Mouse (Mus musculus): Measurements from ENCODE around the gene Kcnv2.

Gene Kcnv2

DNA sequence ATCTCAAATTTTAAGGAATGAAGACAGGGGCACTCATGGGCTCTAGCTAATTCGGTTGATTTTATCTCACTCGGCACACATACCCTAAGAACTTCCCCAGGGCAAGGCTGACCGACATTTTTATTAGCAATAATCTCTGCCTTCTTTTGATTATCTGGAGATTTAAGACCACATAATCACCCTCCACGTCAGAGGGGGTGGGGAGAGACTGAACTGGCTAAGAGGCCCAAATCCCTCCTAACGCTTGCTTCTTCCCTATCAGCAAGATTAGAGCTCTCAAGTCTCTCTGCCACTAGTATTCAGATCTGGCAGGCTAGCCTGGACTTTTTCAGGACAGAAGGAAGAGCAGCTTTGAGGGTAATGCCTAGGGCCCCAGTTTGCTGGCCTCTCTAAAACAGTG is at the start of gene Kcnv2:
Kcnv2 (plus strand) TSS at position 308 of the 400 bp plus-strand sequence.
- no peak for DNase-seq

DNA sequence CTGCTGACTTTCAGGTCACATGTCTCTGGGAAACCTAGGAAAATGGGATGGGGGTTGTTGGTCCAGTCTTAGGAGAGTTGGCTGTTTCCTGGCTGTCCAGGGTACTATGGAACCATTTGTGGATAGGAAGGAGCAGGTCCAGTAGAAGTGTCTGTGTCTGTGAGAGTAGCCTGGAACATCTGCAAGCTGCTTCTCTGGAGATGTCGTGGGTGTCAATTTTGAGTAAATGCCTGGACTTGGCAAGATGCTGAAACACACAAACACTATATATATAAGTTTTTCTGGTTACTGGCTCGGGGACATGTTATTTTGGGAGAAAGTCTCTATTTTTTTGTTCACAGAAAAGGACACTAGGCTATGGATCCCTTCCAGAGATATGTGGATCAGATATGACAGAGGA is 49.0 kb upstream of the Kcnv2 start:
- no peak for DNase-seq

DNA sequence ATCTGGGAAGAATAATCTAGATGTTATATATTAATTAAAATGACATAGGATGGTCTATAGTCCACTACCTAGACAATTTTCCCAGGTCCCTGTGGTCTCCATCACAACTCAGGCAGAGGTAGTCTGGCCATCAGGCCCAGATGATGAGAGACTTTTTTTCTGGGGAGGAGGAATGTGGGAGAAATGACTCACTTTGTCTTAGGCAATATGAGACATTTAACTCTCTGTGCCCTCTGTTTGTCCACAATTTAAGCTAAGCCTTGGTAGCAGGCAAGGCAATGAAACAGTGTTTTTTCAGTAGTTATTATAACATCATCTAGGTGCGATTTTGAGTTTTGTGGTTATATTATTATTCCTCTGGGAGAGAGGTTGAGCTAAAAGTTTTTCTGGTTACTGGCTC is 48.0 kb upstream of the Kcnv2 start:
- DNase-seq, result no peak

DNA sequence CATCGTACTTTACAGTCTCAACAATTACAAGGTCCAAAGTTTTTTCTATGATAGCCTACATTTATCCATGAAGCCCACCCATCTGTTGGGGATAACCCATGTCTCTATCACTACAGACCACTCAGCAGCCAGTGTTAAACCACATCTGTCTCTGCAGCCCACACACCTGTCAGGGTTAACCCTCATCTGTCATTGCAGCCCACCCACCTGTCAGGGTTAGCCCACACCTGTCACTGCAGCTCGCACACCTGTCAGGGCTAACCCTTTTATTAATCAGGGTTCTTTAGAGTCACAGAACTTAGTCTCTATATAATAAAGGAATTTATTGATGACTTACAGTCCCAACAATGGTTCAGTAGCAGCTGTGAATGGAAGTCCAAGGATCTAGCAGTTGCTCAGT is 43.2 kb upstream of the Kcnv2 start:
- DNase-seq, result no peak

DNA sequence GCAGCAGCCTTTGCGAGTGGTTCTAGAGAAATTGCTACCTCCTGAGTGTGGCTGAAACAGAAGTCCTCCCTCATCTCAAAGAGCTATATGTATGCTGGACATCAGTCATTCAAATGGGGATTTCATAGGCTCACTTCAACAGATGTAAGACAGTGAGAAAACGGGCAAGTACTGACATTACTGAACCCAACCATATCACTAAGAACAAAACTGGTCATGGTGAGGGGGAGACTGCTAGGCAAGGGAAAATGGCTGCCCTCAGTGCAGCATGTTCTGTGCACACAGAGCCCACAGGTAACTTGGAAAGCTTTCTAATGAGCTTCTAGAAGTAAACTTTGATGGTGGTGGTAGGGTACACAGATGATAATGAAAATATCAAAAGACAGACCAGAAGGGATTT is 12.3 kb upstream of the Kcnv2 start:
- no peak for DNase-seq

- no peak for DNase-seq
Measured at GRCm38 (mm10) chr19:27311311-27311710, 11.1 kb upstream of the Kcnv2 start.

DNA sequence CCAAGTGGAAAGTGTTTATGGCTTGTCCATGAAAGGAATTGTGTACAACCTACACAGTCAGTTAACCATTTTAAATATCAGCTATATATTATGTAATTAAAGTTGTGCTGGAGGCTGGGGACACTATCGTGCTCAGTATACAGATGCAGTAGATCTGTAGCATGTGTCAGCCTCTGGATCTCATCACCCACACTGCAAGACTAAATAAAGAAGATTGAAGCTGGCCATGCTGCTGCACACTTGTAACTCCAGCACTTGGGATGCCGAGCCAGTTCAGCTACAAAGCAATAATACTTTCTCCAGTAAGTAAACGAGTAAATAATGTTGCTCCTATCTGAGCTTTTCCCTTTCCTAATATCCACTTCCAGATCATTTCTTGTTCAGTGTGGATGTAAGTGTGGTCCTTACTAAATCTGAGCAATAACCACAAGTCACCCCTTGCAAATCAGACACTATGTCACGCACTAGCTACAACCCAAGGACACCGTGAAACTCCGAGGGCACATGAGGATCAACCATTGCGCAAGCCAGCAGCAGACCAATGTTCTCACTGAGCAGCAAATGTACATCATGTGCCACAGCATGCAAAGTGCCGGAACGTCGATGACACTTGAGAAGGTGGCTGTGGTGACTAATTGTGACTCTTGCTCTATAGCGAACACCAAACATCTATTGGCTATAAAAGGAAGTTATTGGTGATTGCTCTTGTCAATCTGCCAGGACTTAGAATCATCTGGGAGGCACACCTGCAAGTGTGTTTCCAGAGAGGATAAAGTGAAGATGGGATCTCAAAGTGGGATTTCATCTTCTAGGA is 9.9 kb upstream of the Kcnv2 start:
- DNase-seq, result no peak

DNA sequence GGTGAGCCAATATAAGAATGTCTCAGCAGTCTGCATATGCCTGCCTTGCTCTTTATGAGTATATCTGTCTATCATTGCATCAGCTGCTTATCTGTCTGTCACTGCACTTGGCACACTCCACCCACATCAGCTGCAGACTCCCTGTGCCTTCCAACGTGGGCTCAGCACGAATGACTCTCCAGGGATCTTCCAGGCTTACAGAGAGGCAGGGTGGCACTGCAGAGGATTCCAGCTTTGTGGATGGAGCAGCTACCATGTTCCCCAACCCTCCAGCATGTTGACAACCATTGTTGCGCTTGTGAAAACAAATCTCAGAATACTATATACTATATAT is 9.3 kb upstream of the Kcnv2 start:
- no peak for DNase-seq

DNA sequence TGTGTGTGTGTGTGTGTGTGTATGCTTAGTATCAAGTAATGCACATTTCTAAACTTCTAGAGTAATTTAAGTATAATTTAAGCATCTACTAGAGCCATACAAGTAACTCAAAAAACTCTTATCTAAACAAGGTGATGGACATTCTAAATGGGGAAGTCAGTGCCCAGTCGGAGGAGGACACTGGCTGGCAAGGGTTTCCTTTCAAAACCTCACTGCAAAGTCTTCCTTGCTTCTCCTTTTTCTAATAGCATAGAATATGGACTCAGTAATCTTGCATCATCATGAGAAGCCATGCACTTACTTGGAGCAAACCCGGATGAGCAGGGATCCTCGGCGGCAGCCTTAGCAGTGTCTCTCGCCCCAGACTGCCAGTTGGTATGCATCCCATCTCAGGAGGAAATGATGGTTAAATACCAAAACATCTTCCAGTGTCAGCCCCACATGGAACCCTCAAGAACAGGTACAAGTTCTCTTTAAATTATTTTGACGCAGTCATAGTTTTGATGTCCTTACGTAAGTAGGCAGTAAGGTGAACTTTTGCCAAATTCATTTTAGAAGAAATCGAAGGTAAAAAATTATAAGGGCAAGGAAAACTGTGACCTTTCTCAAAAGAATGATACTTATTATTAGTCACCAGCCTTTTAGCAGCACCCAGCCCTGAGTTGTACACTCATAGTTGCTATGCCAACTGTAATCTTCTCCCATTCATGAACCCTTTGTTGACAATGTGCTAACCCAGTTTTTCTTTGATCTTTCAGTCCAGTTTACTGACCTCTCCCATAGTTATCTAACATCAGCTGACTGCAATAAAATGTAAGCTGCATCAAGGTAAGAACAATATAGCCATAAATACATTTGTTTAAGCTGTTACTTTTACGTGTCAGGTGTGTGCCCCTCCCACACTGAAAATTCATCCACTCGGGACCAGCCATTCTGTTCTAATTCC is 5.8 kb upstream of the Kcnv2 start:
- no peak for DNase-seq

DNA sequence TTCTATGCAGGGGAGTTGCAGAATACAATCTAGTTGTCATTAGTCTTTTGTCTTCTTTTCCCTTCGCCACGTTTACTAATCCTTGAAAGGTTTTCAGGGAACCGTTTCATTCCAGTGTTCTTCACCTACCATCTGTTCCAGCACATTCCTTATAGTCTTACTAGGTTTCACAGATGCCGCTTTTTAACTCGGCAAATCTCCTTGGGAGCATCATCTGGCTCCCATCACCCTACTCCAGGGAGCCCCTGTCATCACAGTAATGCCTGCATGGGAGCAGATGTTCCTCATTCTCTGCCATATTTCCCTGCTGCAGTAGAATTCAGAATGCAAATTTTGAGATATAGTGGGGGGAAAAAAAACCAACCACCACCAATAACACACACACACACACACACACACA is 5.1 kb upstream of the Kcnv2 start:
- no peak for DNase-seq

GRCm38 (mm10) chr19:27322911-27323627 is 681 bp downstream of the Kcnv2 start:
- DNase-seq, result no peak

DNA sequence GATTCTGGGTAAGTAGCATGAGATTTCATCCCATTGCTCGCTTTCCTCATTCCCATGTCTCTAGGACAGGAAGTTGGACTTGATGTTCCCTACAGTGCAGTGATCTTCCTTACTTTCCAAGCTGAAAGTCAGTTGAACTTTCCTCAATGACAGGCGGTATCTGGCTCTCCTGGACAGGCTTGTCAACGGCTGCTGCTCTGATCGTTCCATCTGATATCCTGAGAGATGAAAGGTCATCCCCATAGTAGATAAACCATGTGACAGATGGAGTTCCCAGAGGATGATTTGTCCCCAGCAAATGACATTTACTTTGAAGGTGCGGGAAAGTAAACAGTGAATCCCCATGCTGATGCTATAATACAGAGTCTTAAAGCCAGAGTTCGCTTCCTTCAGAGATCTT is 3.2 kb downstream of the Kcnv2 start:
- DNase-seq, result no peak

GRCm38 (mm10) chr19:27327569-27327968 is 5.2 kb downstream of the Kcnv2 start:
- DNase-seq, result no peak

- no peak for DNase-seq
Measured at GRCm38 (mm10) chr19:27328166-27328565, 5.8 kb downstream of the Kcnv2 start.

- DNase-seq, result no peak
Measured at GRCm38 (mm10) chr19:27328644-27329043, 6.3 kb downstream of the Kcnv2 start.

DNA sequence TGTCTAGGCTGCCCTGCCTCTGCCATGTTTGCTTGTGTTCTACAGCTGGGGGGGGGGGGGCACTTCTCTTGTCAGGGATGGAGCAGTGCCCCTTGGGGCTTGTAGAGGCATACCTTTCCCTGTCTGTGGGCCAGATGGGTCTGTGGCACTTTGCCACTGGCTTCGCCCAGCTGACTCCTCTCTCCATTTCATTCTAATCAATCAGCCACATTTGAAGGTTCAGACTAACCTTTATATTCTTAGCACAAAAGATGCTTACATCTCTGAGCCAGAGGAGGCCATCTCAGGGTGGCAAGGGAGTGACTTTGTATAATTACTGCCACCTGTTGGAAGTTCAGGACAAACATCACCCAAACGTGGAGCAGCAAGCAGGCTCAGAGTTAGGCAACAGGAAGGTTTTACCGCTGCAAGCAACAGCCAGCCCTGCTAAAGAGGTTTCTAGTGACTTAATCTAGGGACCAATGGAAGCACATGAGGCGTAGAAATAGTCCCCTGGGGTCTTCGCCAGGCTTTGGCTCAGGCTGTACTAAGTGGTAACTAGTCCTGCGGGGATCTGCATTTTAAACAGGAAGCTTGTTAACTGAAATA is 9.9 kb downstream of the Kcnv2 start:
- no peak for DNase-seq

DNA sequence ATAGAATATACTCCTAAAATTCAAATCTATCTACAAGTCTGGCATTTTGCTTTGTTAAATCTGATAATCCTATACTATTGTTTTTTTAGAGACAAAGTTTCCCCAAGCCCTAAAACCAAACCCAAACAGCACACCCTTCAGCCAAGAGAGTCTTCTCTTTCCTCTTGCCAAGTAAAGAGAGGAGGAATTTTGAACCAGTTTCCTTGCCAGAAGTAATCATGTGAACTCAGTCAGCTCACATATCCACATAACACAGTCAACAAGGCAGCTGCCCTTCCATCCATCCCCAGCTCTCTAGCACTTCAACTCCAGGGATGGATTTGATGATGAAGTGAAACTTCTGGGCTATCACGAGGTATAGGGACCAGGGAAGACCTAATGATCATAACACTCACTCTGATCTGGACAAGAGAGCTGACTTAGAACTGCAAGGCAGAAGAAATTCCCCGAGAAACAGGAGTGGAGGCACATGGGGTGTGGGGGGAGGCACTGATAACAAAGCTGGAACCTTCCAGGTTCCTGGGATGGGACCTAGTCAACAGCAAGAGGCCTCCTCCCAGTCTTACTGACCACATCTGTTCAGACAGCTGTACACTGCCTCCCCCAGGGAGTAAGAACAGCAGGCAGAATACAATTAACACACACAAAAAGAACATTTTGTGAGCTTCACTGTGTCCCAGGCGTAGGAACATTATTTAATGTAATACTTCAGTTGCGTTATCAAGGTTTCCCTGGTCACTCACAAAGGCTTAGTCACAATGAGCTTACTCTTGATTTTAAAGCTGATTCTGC is 13.9 kb downstream of the Kcnv2 start:
- no peak for DNase-seq

DNA sequence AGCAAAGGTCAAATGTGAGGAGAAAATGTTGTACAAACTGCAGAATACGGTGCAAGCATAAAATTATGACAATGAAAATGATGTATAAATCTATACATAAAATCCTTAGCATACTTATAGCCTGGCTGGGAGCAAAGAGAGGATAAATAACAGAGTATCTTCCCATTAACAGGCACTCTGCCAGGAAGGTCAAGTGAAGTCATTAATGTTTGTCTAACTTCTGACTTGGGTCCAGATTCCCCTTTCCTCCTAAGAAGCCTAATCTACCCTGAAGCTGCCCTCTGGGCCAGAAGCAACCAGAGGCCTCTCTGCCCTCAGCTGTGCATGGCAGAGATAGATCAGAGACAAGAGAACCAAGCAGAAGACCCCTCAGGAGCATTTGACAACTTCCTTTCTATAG is 24.1 kb downstream of the Kcnv2 start:
- DNase-seq, result no peak

DNA sequence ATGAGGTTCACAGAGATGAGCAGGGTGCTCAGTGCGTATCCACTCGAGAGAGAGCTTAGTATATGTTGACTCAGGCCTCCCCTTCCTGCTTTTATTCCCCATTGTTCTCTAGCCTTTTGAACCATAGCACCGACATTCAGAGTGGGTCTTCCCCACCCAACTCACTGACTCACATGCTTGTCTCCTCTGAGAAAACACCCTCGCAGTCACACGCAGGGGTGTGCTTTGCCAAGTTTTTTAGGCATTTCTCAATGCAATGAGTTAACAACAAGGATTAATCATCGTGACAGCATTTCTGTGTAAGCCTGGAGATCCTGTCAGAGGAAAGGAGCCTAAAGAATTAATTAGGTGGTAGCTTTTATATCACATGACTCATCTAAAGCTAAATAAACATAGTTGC is 29.3 kb downstream of the Kcnv2 start:
- no peak for DNase-seq

DNA sequence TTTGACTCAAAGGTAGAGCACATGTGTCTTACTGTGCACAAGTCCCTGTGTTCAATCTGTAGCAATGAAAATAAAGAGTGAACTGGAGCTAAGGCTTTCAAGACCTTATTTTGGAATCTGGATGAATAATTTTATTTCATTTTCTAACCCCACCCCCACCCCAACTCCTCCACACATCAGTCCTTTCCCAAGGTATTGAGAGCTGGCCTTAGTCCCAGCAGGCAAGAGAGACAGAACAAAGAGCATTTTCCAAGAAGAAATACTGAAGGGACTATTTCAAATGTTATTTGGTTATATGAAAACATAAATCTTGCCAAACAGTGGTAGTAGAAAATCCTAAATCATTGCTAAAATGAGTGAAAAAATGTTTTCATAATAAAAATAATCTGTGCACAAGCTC is 38.0 kb downstream of the Kcnv2 start:
- no peak for DNase-seq

- DNase-seq, result no peak
Measured at GRCm38 (mm10) chr19:27363891-27364290, 41.5 kb downstream of the Kcnv2 start.

DNA sequence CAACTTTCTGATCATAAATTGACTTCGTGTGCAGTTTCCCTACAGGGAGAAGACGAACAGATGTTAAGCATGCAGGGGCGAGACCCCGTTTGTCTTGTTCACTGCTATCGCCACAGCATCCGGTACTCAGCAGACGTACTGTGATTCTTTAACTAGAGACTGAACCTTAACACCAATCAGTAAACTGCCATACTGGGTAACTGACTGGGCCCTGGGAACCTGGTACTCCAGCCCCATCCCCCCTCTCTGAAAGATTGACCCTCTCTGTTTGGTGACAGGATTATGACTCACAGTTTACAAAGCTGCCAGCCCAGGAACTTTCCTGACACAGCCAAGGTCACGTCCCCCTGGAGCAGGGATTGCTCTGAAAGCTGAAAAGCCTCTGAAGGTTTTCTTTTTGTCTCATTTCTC is 42.1 kb downstream of the Kcnv2 start:
- no peak for DNase-seq

Measured in cerebellum, adult 11 months (tissue).